In genomic region chr9:44768029-44768394, GRCm38 (mm10) we compare ENCODE assay signal across 7 mouse cellular contexts. TPM values are rescaled to one million over a fixed set of nuclear protein-coding genes. Genes with fewer than 3 reads are reported as not detected.
A peak's percentile ranks its signal among the peaks of the same experiment; 100 is the strongest.
DNase-seq lines count a peak whose midpoint lies in the region; ATAC-seq and TF ChIP-seq lines count a peak whose summit lies in the region.
"Not testable (repeated sequence)": the region's sequence is repeated elsewhere in the genome, so short reads cannot be mapped to it uniquely, and the experiment has no call there.

No protein-coding gene starts in this region.

- peak overlapping the region; percentile 90 for H3K4me3 ChIP-seq in forebrain, embryonic 10.5 days
- peak overlapping the region; percentile 22 to 99; a peak in 3 of 4 replicates for H3K4me3 ChIP-seq in heart, embryonic 14.5 days (ENCODE audit: control insufficient read depth in 1 of 2, insufficient read depth in 1 of 2, low read depth in 1 of 2, low read length in 2 of 2)
- H3K4me3 ChIP-seq in intestine, embryonic 15.5 days (replicated peaks) = peak overlapping the region; percentile 99
- H3K4me3 ChIP-seq in limb, embryonic 13.5 days = peak overlapping the region; percentile 96
- peak overlapping the region; percentile 99; the same call in 1 of the 2 replicates for H3K4me3 ChIP-seq in lung, postnatal 0 days (ENCODE audit: low read depth, low read length)
- H3K4me3 ChIP-seq in neural tube, embryonic 12.5 days = 0 out of 2 replicates have a peak overlapping the region, but pooled peaks have one; percentile 9

- H3K9ac ChIP-seq in heart, embryonic 14.5 days (ENCODE audit: low read length); intestine, embryonic 15.5 days; limb, embryonic 13.5 days; lung, postnatal 0 days (replicated peaks; ENCODE audit: low read depth); neural tube, embryonic 12.5 days: not testable (repeated sequence)

- H3K9me3 ChIP-seq in forebrain, embryonic 10.5 days; heart, embryonic 14.5 days (ENCODE audit: control insufficient read depth, low read length); intestine, embryonic 15.5 days; limb, embryonic 13.5 days; lung, postnatal 0 days (ENCODE audit: low read length); neural tube, embryonic 12.5 days: not testable (repeated sequence)

- not testable (repeated sequence) for H3K27me3 ChIP-seq in Patski; forebrain, embryonic 10.5 days (ENCODE audit: poor library complexity, severe bottlenecking); heart, embryonic 14.5 days (ENCODE audit: control insufficient read depth, insufficient read depth, low read length); intestine, embryonic 15.5 days (replicated peaks); limb, embryonic 13.5 days; lung, postnatal 0 days (replicated peaks; ENCODE audit: insufficient read depth, low read length); neural tube, embryonic 12.5 days (replicated peaks)

- ATAC-seq in Patski; heart, embryonic 14.5 days (ENCODE audit: insufficient number of reproducible peaks, insufficient read depth, low FRiP score, low read depth); intestine, embryonic 15.5 days; limb, embryonic 13.5 days (ENCODE audit: low FRiP score, low read depth); lung, postnatal 0 days: not testable (repeated sequence)
- peak; percentile 39 for ATAC-seq in neural tube, embryonic 12.5 days (ENCODE audit: low FRiP score, low read depth)

- peak overlapping the region; percentile 48; the same call in 1 of the 2 replicates for H3K27ac ChIP-seq in forebrain, embryonic 10.5 days
- H3K27ac ChIP-seq in heart, embryonic 14.5 days (replicated peaks in 1 of 2; ENCODE audit: control insufficient read depth in 1 of 2, insufficient read depth in 1 of 2, low read depth in 2 of 2, low read length in 2 of 2) = peak overlapping the region in 1 of 2 experiments; percentile 97; a peak in 2 of 4 replicates
- H3K27ac ChIP-seq in intestine, embryonic 15.5 days; limb, embryonic 13.5 days; neural tube, embryonic 12.5 days: not testable (repeated sequence)
- H3K27ac ChIP-seq in lung, postnatal 0 days (ENCODE audit: low read length) = 0 out of 2 replicates have a peak overlapping the region, but pooled peaks have one; percentile 32

- peaks cover 17% of the 10 kb centered on the region for H3K4me1 ChIP-seq in forebrain, embryonic 10.5 days
- peaks cover 2 to 28% of the 10 kb centered on the region in 2 experiments; a peak in 3 of 4 replicates for H3K4me1 ChIP-seq in heart, embryonic 14.5 days (ENCODE audit: control insufficient read depth in 2 of 2, insufficient read depth in 2 of 2, low read length in 2 of 2)
- H3K4me1 ChIP-seq in intestine, embryonic 15.5 days (replicated peaks); lung, postnatal 0 days (ENCODE audit: insufficient read depth, low read depth, low read length): not testable (repeated sequence)
- H3K4me1 ChIP-seq in limb, embryonic 13.5 days = peaks cover 19% of the 10 kb centered on the region
- H3K4me1 ChIP-seq in neural tube, embryonic 12.5 days = peaks cover 14% of the 10 kb centered on the region

- DNase-seq in Patski (ENCODE audit: low read depth, low spot score); forebrain, embryonic 10.5 days (ENCODE audit: extremely low spot score, low spot score); lung, postnatal 0 days (ENCODE audit: low spot score): not testable (repeated sequence)

- not testable (repeated sequence) for TF ChIP-seq EP300 in lung, postnatal 0 days (IDR thresholded peaks at IDR 0.05)

- in situ Hi-C loops in Patski (cut with MboI; ENCODE audit: low pct_unique_long_range_greater_than_20kb) = not testable (repeated sequence)

- CTCF ChIA-PET in Patski (lab: Charles Lee) = interaction anchor here (1.3 to 1.9 kb wide), 2 partner anchors 32 to 51 kb away, joined by 3 to 4 read pairs; no protein-coding TSS in a partner anchor

- POLR2A ChIA-PET in Patski (lab: Charles Lee) = interaction anchor here (1.4 kb wide), 1 partner anchor 12 kb away, joined by 3 read pairs; no protein-coding TSS in a partner anchor

- not testable (repeated sequence) for H3K36me3 ChIP-seq in forebrain, embryonic 10.5 days (replicated peaks); heart, embryonic 14.5 days (ENCODE audit: control insufficient read depth, insufficient read depth, low read length); intestine, embryonic 15.5 days; limb, embryonic 13.5 days; lung, postnatal 0 days (ENCODE audit: insufficient read depth, low read length); neural tube, embryonic 12.5 days

- peak overlapping the region; percentile 86 for H3K4me2 ChIP-seq in heart, embryonic 14.5 days (ENCODE audit: low read length)
- peak overlapping the region; percentile 66; the same call in 1 of the 2 replicates for H3K4me2 ChIP-seq in intestine, embryonic 15.5 days (replicated peaks)
- H3K4me2 ChIP-seq in limb, embryonic 13.5 days (replicated peaks) = peak overlapping the region; percentile 77
- peak overlapping the region; percentile 76; the same call in 1 of the 2 replicates for H3K4me2 ChIP-seq in lung, postnatal 0 days (replicated peaks; ENCODE audit: low read depth, low read length)
- H3K4me2 ChIP-seq in neural tube, embryonic 12.5 days (replicated peaks) = peak overlapping the region; percentile 75

- peak; percentile 15 for TF ChIP-seq CTCF in Patski (IDR thresholded peaks at IDR 0.05)
- not testable (repeated sequence) for TF ChIP-seq CTCF in lung, postnatal 0 days (IDR thresholded peaks at IDR 0.05)

- WGBS in forebrain, embryonic 10.5 days = 48% methylated on average over 8 of the region's 9 CpGs
- 48% methylated on average over 7 of the region's 9 CpGs for WGBS in heart, embryonic 14.5 days
- 31% methylated on average over 9 of the region's 9 CpGs for WGBS in intestine, embryonic 15.5 days
- 31% methylated on average over 9 of the region's 9 CpGs for WGBS in limb, embryonic 13.5 days
- WGBS in lung, postnatal 0 days = 39% methylated on average over 7 of the region's 9 CpGs
- 34% methylated on average over 9 of the region's 9 CpGs for WGBS in neural tube, embryonic 12.5 days

RNA-seq across cellular contexts. Expression of gene Ift46, which starts 0.3 kb away (rescaled TPM):
- polyA plus RNA-seq in Patski (2021) = 193 TPM
- polyA plus RNA-seq in forebrain, embryonic 10.5 days (2016; fragmentation: Nextera tagmentation; extraction: Ambion mirVana) = 110 TPM in 2 replicates
- polyA plus RNA-seq in heart, embryonic 14.5 days (2014; fragmentation: Nextera tagmentation; extraction: Ambion mirVana) = 67.7 and 73.8 TPM in 2 replicates
- polyA plus RNA-seq in intestine, embryonic 15.5 days (2015; fragmentation: Nextera tagmentation; extraction: Ambion mirVana) = 79.8 and 82.8 TPM in 2 replicates
- polyA plus RNA-seq in limb, embryonic 13.5 days (2015; fragmentation: Nextera tagmentation; extraction: Ambion mirVana) = 146 and 152 TPM in 2 replicates
- 81.4 and 91.7 TPM in 2 replicates for polyA plus RNA-seq in lung, postnatal 0 days (2015; fragmentation: Nextera tagmentation; extraction: Ambion mirVana)
- 150 and 155 TPM in 2 replicates for polyA plus RNA-seq in neural tube, embryonic 12.5 days (2016; fragmentation: Nextera tagmentation; extraction: Ambion mirVana)

RNA-seq across cellular contexts. Expression of gene Arcn1, which starts 0.4 kb away (rescaled TPM):
- polyA plus RNA-seq in Patski (2021) = 142 TPM
- 159 and 168 TPM in 2 replicates for polyA plus RNA-seq in forebrain, embryonic 10.5 days (2016; fragmentation: Nextera tagmentation; extraction: Ambion mirVana)
- polyA plus RNA-seq in heart, embryonic 14.5 days (2014; fragmentation: Nextera tagmentation; extraction: Ambion mirVana) = 126 and 131 TPM in 2 replicates
- polyA plus RNA-seq in intestine, embryonic 15.5 days (2015; fragmentation: Nextera tagmentation; extraction: Ambion mirVana) = 184 and 193 TPM in 2 replicates
- 207 and 225 TPM in 2 replicates for polyA plus RNA-seq in limb, embryonic 13.5 days (2015; fragmentation: Nextera tagmentation; extraction: Ambion mirVana)
- polyA plus RNA-seq in lung, postnatal 0 days (2015; fragmentation: Nextera tagmentation; extraction: Ambion mirVana) = 92.3 and 104 TPM in 2 replicates
- polyA plus RNA-seq in neural tube, embryonic 12.5 days (2016; fragmentation: Nextera tagmentation; extraction: Ambion mirVana) = 169 and 182 TPM in 2 replicates

RNA-seq across cellular contexts. Expression of gene Tmem25, which starts 31.1 kb away (rescaled TPM):
- 7.3 TPM for polyA plus RNA-seq in Patski (2021)
- polyA plus RNA-seq in forebrain, embryonic 10.5 days (2016; fragmentation: Nextera tagmentation; extraction: Ambion mirVana) = 2.1 and 3.0 TPM in 2 replicates
- polyA plus RNA-seq in heart, embryonic 14.5 days (2014; fragmentation: Nextera tagmentation; extraction: Ambion mirVana) = 1.3 and 1.9 TPM in 2 replicates
- polyA plus RNA-seq in intestine, embryonic 15.5 days (2015; fragmentation: Nextera tagmentation; extraction: Ambion mirVana) = 4.8 and 5.2 TPM in 2 replicates
- 4.9 and 5.1 TPM in 2 replicates for polyA plus RNA-seq in limb, embryonic 13.5 days (2015; fragmentation: Nextera tagmentation; extraction: Ambion mirVana)
- polyA plus RNA-seq in lung, postnatal 0 days (2015; fragmentation: Nextera tagmentation; extraction: Ambion mirVana) = 0.91 and 1.0 TPM in 2 replicates
- polyA plus RNA-seq in neural tube, embryonic 12.5 days (2016; fragmentation: Nextera tagmentation; extraction: Ambion mirVana) = 8.0 and 9.0 TPM in 2 replicates

RNA-seq across cellular contexts. Expression of gene Phldb1, which starts 33.0 kb away (rescaled TPM):
- polyA plus RNA-seq in Patski (2021) = 137 TPM
- 37.8 and 44.7 TPM in 2 replicates for polyA plus RNA-seq in forebrain, embryonic 10.5 days (2016; fragmentation: Nextera tagmentation; extraction: Ambion mirVana)
- 23.2 and 25.4 TPM in 2 replicates for polyA plus RNA-seq in heart, embryonic 14.5 days (2014; fragmentation: Nextera tagmentation; extraction: Ambion mirVana)
- 17.6 and 18.9 TPM in 2 replicates for polyA plus RNA-seq in intestine, embryonic 15.5 days (2015; fragmentation: Nextera tagmentation; extraction: Ambion mirVana)
- 45.3 and 46.1 TPM in 2 replicates for polyA plus RNA-seq in limb, embryonic 13.5 days (2015; fragmentation: Nextera tagmentation; extraction: Ambion mirVana)
- 21.3 and 21.8 TPM in 2 replicates for polyA plus RNA-seq in lung, postnatal 0 days (2015; fragmentation: Nextera tagmentation; extraction: Ambion mirVana)
- polyA plus RNA-seq in neural tube, embryonic 12.5 days (2016; fragmentation: Nextera tagmentation; extraction: Ambion mirVana) = 58.9 and 61.6 TPM in 2 replicates

RNA-seq across cellular contexts. Expression of gene Ttc36, which starts 34.9 kb away (rescaled TPM):
- polyA plus RNA-seq in Patski (2021) = 3.3 TPM
- not detected in 2 replicates for polyA plus RNA-seq in forebrain, embryonic 10.5 days (2016; fragmentation: Nextera tagmentation; extraction: Ambion mirVana)
- polyA plus RNA-seq in heart, embryonic 14.5 days (2014; fragmentation: Nextera tagmentation; extraction: Ambion mirVana) = 1.3 TPM in 1 of 2 replicates, not detected in the other
- polyA plus RNA-seq in intestine, embryonic 15.5 days (2015; fragmentation: Nextera tagmentation; extraction: Ambion mirVana) = 4.0 and 4.4 TPM in 2 replicates
- 0.47 TPM in 1 of 2 replicates, not detected in the other for polyA plus RNA-seq in limb, embryonic 13.5 days (2015; fragmentation: Nextera tagmentation; extraction: Ambion mirVana)
- 12.9 and 15.1 TPM in 2 replicates for polyA plus RNA-seq in lung, postnatal 0 days (2015; fragmentation: Nextera tagmentation; extraction: Ambion mirVana)
- 0.28 TPM in 1 of 2 replicates, not detected in the other for polyA plus RNA-seq in neural tube, embryonic 12.5 days (2016; fragmentation: Nextera tagmentation; extraction: Ambion mirVana)

Comparison
In these comparisons a context has a peak if more than half of its experiments do, and no peak if none do; other contexts are left out.
1. H3K4me3 ChIP-seq: peak in every context shown above with its lines; median percentile 99 in intestine, embryonic 15.5 days; 99 in lung, postnatal 0 days; 96 in limb, embryonic 13.5 days; 90 in forebrain, embryonic 10.5 days; 60 in heart, embryonic 14.5 days; 9 in neural tube, embryonic 12.5 days.